Mouse (Mus musculus) lung, postnatal 0 days (tissue): ENCODE measurements at regions not wholly inside any gene's neighbourhood (a gene's known extent, or its start where the extent isn't known, plus 50 kb on each side); places are given as distances from the start of the nearest gene placed in this dataset.

Experiments used
- CTCF ChIP-seq: IDR thresholded peaks from 2 replicates; pipeline ENCODE4 v1.5.1; 2016; ENCODE audit warnings: antibody characterized with exemption, mild to moderate bottlenecking
- EP300 ChIP-seq: IDR thresholded peaks from 2 replicates; pipeline ENCODE4 v1.6.1; 2016; ENCODE audit warnings: antibody characterized with exemption, mild to moderate bottlenecking, control low read depth

GRCm38 (mm10) chr17:88845278-88845677 lies 53.5 kb upstream of the Lhcgr start:
- TF ChIP-seq CTCF (no peak), EP300 (no peak)
